Mouse (Mus musculus): ENCODE measurements at regions not wholly inside any gene's neighbourhood (a gene's known extent, or its start where the extent isn't known, plus 50 kb on each side); places are given as distances from the start of the nearest gene placed in this dataset.

DNA sequence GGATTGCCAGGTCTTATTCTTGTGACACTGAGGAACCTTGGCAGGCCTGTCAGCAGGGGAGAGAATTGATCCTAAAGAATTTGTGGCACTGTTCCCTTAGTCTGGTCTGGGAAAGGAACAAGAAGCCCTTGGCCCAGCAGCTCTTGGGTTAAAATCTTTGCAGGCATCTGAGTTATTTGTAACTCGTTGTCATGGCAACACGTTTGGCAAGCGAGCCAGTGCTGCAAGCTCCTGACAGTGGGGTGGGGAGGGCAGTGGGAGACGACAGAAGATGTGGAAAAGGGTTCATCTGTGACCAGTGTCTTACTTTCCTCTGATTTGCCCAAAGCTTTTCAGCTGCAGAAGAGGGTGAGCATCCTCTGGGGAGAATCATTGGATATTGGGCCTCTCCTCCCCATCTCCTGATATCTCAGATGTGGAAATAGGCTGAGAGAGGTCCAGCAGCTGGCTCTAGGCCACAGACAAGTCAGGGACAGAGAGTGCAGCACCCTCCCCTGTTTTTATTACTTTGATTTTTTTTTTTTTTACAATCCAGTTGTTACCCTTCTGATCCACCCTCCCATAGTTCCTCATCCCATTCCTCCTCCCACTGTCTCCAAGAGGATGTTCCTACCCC lies 92.4 kb upstream of the Huwe1 start:
- DNase-seq (ENCODE audit: low spot score), result peak; percentile 63
